Mouse (Mus musculus) 3T3-L1 (cell line): ENCODE measurements around the gene Ms4a4a.

Experiments
- DNase-seq: peaks from one replicate; pipeline ENCODE4 v3.0.0-alpha.2; 2015; ENCODE audit warnings: low read depth, low spot score

Gene Ms4a4a

GRCm38 (mm10) chr19:11431209-11431608 is 55.9 kb downstream of the Ms4a4a start:
- DNase-seq = peak; percentile 20

- DNase-seq = no peak
Measured at GRCm38 (mm10) chr19:11435058-11435834, 59.9 kb downstream of the Ms4a4a start.
